Mouse (Mus musculus) neural tube, embryonic 13.5 days (tissue): ENCODE results near the gene Ptbp3. TPM values are rescaled to one million over a fixed set of nuclear protein-coding genes. Genes with fewer than 3 reads are reported as not detected.

Experiments used
- ATAC-seq: fragments of 200-750 bp; cut with Nextera tagmentation; 2 replicates; pipeline ENCODE4 v1.8.0; 2017; ENCODE audit warnings: low read depth, mild to moderate bottlenecking, moderate TSS enrichment, moderate library complexity
- H3K27ac ChIP-seq: fragments of 300-500 bp; sonication (generic); replicated peaks from 2 replicates; pipeline ENCODE4 v1.5.1; 2015; ENCODE audit warnings: moderate library complexity, mild to moderate bottlenecking, inconsistent platforms
- H3K27me3 ChIP-seq: fragments of 300-500 bp; sonication (generic); 2 replicates; pipeline ENCODE4 v1.6.1; 2015; ENCODE audit warnings: mild to moderate bottlenecking, inconsistent platforms
- H3K36me3 ChIP-seq: fragments of 300-500 bp; sonication (generic); 2 replicates; pipeline ENCODE4 v1.6.1; 2015; ENCODE audit warnings: mild to moderate bottlenecking, inconsistent platforms
- H3K4me1 ChIP-seq: fragments of 300-500 bp; sonication (generic); replicated peaks from 2 replicates; pipeline ENCODE4 v1.6.1; 2015; ENCODE audit warnings: inconsistent platforms
- H3K4me2 ChIP-seq: fragments of 300-500 bp; sonication (generic); 2 replicates; pipeline ENCODE4 v1.6.1; 2015; ENCODE audit warnings: inconsistent platforms, mild to moderate bottlenecking, moderate library complexity
- H3K4me3 ChIP-seq: fragments of 300-500 bp; sonication (generic); 2 replicates; pipeline ENCODE4 v1.5.1; 2015; ENCODE audit warnings: mild to moderate bottlenecking, inconsistent platforms
- H3K9ac ChIP-seq: fragments of 300-500 bp; sonication (generic); 2 replicates; pipeline ENCODE4 v1.6.1; 2015; ENCODE audit warnings: moderate library complexity, mild to moderate bottlenecking, inconsistent platforms
- H3K9me3 ChIP-seq: fragments of 300-500 bp; sonication (generic); 2 replicates; pipeline ENCODE4 v1.6.1; 2016; ENCODE audit warnings: inconsistent platforms
- WGBS: fragments of 180-500 bp; shearing (Covaris S2); methylation state at CpG from one replicate; pipeline ENCODE4 v1.1.7; 2015; 5-methylcytosine and 5-hydroxymethylcytosine counted together
- polyA plus RNA-seq: library from polyadenylated mRNA; unstranded; fragments of >200 nt; fragmentation: Nextera tagmentation; extraction: Ambion mirVana; gene quantifications from 2 replicates; pipeline ENCODE4 v1.2.1, GENCODE M21; 2015

Ptbp3 gene
- polyA plus RNA-seq, 1 experiment from 2014 or later = 25.0 TPM

DNA sequence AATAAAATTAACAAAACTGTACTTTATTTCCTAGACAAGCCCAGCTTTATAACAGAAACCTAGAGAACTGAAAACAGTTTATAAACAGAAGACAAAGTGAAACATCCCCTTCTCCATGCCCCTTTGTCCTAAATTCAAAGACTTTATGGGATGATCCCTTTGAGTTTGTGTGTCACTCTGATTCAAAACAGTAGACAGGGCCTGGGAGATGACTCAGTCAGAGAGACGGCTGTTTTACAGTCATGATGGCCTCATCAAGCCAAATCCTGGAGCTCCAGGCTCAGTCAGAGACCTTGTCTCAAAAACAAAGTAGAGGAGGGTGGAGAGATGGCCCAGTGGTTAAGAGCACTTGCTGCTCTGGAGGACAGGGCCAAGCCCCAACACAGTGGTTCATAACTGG is 2.7 kb upstream of the Ptbp3 start:
- no peak for ATAC-seq
- no peaks in the 10 kb centered on the region for H3K9me3 ChIP-seq
- H3K4me3 ChIP-seq = no peak overlapping the region
- H3K36me3 ChIP-seq = no peaks in the 10 kb centered on the region
- H3K27ac ChIP-seq = no peak overlapping the region
- no peaks in the 10 kb centered on the region for H3K27me3 ChIP-seq
- WGBS = 60% methylated on average over 1 of the region's 1 CpGs
- peaks cover 17% of the 10 kb centered on the region for H3K4me1 ChIP-seq
- no peak overlapping the region for H3K4me2 ChIP-seq
- H3K9ac ChIP-seq = no peak overlapping the region

DNA sequence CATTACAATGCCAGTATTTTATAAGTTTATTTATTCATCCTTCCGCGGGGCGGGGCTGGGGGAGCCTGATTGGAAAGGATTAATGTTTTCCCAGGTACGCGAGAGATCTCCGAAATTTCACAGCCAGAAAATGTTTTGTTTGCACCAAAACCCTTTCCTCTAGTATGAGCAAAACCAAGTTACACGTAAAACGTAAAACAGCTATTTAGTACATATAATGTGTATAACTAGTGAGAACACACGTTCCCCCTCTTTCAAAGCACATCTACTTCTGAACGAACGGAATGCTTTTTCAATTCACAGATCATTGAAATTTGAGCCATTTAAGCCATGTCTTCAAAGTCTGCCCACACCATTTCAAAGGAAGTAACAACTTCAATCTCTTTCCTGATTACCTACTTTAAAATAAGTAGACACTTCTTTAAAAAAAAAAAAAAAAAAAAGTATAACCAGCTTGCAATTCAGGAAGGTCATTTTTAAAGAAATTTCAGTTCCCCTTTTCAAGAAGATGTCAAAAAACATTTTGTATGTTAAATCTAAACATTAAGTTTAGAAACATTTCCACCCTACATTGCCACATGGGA is 905 bp upstream of the Ptbp3 start:
- Histone ChIP-seq H3K4me1 (peaks cover 24% of the 10 kb centered on the region), H3K4me3 (peak overlapping the region; percentile 92), H3K27ac (no peak overlapping the region), H3K4me2 (peak overlapping the region; percentile 78), H3K27me3 (no peaks in the 10 kb centered on the region), H3K36me3 (no peaks in the 10 kb centered on the region), H3K9ac (peak overlapping the region; percentile 81), H3K9me3 (no peaks in the 10 kb centered on the region)
- WGBS = 16% methylated on average over 11 of the region's 11 CpGs
- no peak for ATAC-seq

DNA sequence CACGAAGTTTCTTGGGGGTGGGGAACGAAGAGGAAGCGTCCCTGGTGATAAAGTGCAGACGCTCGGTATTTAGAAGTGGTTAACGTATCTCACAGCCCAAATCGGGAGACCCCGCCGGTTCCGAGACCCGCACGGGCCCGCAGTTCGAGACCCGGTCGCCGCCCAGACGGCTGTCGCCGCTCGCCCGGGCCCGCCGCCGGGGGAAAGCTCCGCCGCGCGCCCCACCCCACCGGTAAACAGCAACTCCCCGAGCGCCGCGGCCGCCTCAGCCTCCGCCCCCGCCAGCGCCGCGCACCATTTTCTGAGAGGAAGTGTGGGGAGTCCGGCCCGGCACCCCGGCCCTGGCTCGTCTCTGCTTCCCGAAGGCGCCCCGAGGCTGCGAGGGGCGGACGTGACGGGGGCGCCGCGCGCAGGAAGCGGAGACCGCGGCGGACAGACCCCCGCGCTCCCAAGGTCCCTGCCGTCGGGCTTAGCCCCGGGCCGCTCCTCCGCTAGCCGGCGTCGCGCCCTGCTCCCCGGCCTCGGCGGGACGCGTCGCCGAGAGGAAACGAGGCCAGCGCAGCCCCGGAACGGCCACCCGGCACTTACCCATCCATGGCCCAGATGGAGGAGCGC is 497 bp downstream of the Ptbp3 start:
- Histone ChIP-seq H3K27me3 (no peaks in the 10 kb centered on the region), H3K4me1 (peaks cover 24% of the 10 kb centered on the region), H3K4me2 (peak overlapping the region; percentile 78), H3K36me3 (no peaks in the 10 kb centered on the region), H3K4me3 (peak overlapping the region; percentile 92), H3K9me3 (no peaks in the 10 kb centered on the region), H3K9ac (peak overlapping the region; percentile 93), H3K27ac (peak overlapping the region; percentile 95)
- peak; percentile 86 for ATAC-seq
- WGBS = under 1% methylated on average over 78 of the region's 83 CpGs

DNA sequence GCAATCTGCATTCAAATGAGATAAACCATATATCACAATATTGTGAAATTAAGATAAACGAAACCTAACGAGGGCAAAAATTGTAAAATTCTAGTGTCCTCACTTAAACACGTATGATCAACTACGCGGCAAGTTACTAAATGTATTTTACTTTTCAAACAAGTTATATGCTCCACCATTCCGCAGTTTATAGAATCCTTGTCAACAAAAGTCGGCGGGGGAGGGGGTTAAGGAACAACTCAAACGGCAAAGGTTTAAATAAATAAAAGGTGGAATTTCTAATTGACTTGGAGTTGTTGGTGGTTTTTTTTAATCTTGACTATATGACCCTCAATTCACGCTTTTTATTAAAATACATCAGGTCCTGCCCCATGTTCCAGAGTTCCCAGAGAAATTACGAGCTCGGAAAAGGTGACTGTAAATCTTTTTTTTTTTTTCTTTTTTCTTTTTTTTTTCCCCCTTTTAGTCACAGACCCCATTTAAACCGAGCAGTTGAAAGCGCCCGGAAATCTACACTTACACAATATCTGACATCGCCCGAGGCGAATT is 1.1 kb downstream of the Ptbp3 start:
- peak overlapping the region; percentile 95 for H3K27ac ChIP-seq
- no peak; the same call in 1 of the 2 replicates for ATAC-seq
- no peaks in the 10 kb centered on the region for H3K9me3 ChIP-seq
- peak overlapping the region; percentile 78 for H3K4me2 ChIP-seq
- peaks cover 24% of the 10 kb centered on the region for H3K4me1 ChIP-seq
- peak overlapping the region; percentile 93 for H3K9ac ChIP-seq
- 5% methylated on average over 18 of the region's 18 CpGs for WGBS
- H3K36me3 ChIP-seq = no peaks in the 10 kb centered on the region
- no peaks in the 10 kb centered on the region for H3K27me3 ChIP-seq
- H3K4me3 ChIP-seq = peak overlapping the region; percentile 92

DNA sequence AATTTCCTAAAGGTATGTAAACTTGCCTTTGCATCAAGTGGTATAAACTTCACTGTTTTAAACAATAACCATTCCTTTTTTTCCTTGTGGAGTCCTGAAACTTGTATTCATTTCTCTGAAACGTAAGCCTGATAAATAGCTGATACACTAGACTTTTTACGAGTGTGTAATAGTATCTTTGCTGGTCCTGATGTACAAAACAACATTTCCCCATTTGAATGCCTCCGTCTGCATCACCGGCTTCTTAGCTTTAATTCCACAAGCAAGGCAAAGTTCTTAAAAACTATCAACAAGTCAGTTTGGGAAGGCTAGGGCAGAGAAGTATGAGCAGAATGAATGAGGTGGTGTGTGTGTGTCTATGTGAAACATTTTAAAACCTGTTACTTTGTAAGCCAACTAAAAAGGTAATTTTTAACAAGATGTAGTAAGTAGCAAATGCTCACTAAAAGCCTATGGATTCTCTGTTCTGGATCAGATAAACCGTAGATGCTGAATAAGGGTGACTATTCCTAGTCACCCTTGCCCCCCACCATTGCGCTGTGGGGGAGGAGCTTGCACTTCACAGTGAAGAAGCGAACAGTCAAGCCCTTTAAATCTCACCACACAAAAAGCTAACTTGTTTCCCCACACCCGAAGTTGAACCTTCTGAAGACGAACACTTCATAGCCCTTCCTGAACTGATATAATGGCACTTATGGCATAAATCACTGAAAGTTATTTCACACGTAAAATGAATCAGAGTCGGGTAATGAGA is 1.9 kb downstream of the Ptbp3 start:
- Histone ChIP-seq H3K27ac (no peak overlapping the region), H3K27me3 (no peaks in the 10 kb centered on the region), H3K4me2 (peak overlapping the region; percentile 78), H3K9ac (peak overlapping the region; percentile 93), H3K4me3 (peak overlapping the region; percentile 92), H3K4me1 (peaks cover 24% of the 10 kb centered on the region), H3K36me3 (no peaks in the 10 kb centered on the region), H3K9me3 (no peaks in the 10 kb centered on the region)
- ATAC-seq = no peak
- WGBS = 22% methylated on average over 11 of the region's 11 CpGs

DNA sequence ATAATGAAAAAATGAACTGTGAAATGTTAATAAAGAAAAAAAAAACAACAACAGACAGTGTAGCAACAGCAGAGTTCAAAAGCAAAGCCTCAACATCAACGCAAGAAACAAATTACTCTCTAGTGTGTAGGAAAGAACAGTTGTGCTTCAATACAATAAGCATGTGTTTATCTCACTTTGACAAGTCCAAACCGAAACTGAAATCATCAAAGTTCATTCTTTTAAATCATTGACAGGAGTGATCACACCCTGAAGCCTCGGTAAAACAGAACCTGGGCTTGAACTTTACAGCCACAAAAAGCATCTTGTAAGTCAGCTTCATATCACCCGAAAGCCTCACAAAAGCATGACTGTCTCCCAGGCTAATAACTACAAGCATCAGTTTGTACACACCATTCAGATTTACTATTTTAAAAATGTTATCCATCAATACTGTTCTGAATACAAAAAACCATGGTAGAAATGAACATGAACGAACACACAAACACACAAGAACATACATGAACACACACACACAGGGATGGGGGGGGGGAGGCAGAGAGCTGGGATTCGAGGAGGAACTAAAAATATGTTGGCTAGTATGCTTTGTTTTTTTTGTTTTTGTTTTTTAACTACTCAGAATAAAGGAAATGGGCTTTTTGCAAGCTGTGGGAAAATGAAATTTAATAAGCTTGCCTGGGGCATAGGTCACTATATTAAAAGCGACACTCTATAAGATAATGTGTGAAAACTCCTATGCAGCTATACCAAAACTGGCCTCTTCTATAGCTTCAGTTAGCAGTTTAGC is 2.7 kb downstream of the Ptbp3 start:
- no peak overlapping the region for H3K4me3 ChIP-seq
- WGBS = 61% methylated on average over 7 of the region's 7 CpGs

DNA sequence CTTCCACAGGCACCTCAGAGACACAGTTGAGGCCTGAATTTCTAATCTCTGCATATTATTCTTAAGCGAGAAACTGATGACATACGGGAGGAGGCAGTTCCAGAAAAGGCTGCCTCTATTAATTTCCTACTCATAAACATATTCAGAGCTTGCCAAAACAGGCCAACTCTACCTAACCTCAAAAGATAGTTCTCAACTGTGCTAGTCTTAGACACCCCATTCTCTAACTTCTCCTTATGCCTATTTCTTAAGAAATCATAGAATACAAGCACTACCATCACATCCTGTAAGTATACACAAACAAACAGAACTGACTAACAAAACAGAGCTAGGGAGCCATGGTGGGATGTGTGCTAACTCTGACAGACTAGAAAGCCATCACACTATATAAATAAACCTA is 4.5 kb downstream of the Ptbp3 start:
- Histone ChIP-seq H3K27ac (no peak overlapping the region), H3K9ac (no peak overlapping the region), H3K4me2 (no peak overlapping the region), H3K27me3 (no peaks in the 10 kb centered on the region), H3K9me3 (no peaks in the 10 kb centered on the region), H3K4me3 (no peak overlapping the region), H3K4me1 (peaks cover 22% of the 10 kb centered on the region), H3K36me3 (no peaks in the 10 kb centered on the region)
- WGBS = 75% methylated on average over 2 of the region's 2 CpGs
- no peak for ATAC-seq

More for the DNA sequence above, 2.7 kb downstream of the Ptbp3 start:
- Histone ChIP-seq H3K9me3 (no peaks in the 10 kb centered on the region), H3K4me1 (peaks cover 24% of the 10 kb centered on the region), H3K36me3 (no peaks in the 10 kb centered on the region), H3K27me3 (no peaks in the 10 kb centered on the region), H3K27ac (no peak overlapping the region), H3K9ac (no peak overlapping the region), H3K4me2 (peak overlapping the region; percentile 78)
- no peak for ATAC-seq

DNA sequence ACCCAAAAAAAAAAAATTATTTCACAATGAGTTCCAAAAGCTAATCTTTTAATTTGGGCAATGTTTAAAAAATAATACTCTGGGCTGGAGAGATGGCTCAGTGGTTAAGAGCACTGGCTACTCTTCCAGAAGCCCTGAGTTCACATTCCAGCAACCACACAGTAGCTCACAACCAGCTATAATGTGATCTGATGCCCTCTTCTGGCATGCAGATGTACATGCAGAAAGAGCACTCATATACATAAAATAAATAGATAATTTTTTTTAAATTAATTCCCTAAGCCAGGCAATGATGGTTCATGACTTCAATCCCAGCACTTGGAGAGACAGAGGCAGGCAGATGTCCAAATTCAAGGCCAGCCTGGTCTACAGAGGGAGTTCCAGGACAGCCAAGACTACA is 6.2 kb downstream of the Ptbp3 start:
- ATAC-seq = no peak

DNA sequence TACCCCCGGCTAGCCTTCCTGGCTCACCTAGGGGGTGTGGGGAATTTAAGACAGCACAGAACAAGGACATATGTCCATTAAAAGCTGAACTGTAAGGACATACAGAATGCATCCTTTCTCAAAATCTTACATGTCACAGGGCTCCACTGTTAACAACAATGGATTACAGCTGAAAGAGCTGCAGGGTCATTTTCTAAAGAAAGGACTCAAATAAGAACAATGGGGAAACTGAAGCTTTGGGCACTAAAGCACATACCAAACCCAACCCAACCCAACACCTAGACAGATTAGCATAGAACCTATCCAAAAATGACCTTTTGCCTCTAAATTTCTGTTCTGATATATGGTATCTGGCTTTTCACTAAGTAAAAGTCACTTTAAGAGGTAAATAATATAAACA is 12.9 kb downstream of the Ptbp3 start:
- Histone ChIP-seq H3K4me1 (peaks cover 5% of the 10 kb centered on the region), H3K4me3 (no peak overlapping the region), H3K4me2 (no peak overlapping the region), H3K27me3 (no peaks in the 10 kb centered on the region), H3K27ac (no peak overlapping the region), H3K9ac (no peak overlapping the region), H3K9me3 (no peaks in the 10 kb centered on the region), H3K36me3 (no peaks in the 10 kb centered on the region)
- 95% methylated on average over 1 of the region's 1 CpGs for WGBS
- ATAC-seq = no peak

More for the DNA sequence above, 6.2 kb downstream of the Ptbp3 start:
- Histone ChIP-seq H3K9me3 (no peaks in the 10 kb centered on the region), H3K27me3 (no peaks in the 10 kb centered on the region), H3K4me2 (no peak overlapping the region), H3K27ac (no peak overlapping the region), H3K4me3 (no peak overlapping the region), H3K36me3 (no peaks in the 10 kb centered on the region), H3K9ac (no peak overlapping the region), H3K4me1 (peaks cover 19% of the 10 kb centered on the region)

DNA sequence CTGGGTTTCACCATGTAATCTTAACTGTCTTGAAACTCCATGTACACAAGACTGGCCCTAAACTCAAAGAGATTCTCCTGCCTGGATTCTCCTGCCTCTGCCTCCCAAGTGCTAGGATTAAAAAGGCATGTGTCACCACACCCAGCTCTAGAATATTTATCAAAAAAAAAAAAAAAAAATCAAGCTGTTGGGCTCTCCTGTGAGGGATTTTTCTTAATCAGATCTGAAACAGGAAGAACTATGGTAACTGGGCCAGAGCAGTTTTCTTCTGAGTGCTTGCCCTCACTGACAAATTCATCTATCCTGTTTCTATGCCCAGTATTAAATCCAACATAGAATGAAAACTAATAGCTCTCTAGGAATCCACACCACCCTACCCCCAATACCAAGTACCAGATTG is 13.5 kb downstream of the Ptbp3 start:
- no peaks in the 10 kb centered on the region for H3K9me3 ChIP-seq

DNA sequence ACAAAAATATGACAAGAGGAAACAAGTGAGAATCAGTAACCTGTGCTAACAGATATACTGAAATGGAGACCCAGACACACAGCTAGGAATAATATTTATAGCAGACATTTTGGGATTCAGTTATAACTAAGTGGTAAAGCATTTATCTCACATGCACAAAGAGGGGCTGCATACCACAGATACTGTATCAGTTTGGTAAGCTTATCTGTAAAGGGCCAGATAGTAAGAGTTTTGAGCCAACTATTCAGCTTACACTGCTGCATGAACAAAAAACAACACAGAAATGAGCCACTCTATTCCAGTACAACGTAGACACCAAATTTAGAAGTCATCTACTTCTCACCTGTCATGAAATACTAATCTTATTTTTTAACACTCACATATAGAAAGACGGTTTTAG is 15.9 kb downstream of the Ptbp3 start:
- Histone ChIP-seq H3K4me3 (no peak overlapping the region), H3K9me3 (no peaks in the 10 kb centered on the region), H3K4me1 (peaks cover 11% of the 10 kb centered on the region), H3K27me3 (no peaks in the 10 kb centered on the region), H3K9ac (no peak overlapping the region), H3K4me2 (no peak overlapping the region), H3K36me3 (no peaks in the 10 kb centered on the region), H3K27ac (no peak overlapping the region)
- 92% methylated on average over 2 of the region's 2 CpGs for WGBS
- ATAC-seq = no peak

More for the DNA sequence above, 13.5 kb downstream of the Ptbp3 start:
- Histone ChIP-seq H3K36me3 (no peaks in the 10 kb centered on the region), H3K27ac (no peak overlapping the region), H3K27me3 (no peaks in the 10 kb centered on the region), H3K4me2 (no peak overlapping the region), H3K9ac (no peak overlapping the region), H3K4me3 (no peak overlapping the region), H3K4me1 (peaks cover 8% of the 10 kb centered on the region)
- no peak for ATAC-seq

DNA sequence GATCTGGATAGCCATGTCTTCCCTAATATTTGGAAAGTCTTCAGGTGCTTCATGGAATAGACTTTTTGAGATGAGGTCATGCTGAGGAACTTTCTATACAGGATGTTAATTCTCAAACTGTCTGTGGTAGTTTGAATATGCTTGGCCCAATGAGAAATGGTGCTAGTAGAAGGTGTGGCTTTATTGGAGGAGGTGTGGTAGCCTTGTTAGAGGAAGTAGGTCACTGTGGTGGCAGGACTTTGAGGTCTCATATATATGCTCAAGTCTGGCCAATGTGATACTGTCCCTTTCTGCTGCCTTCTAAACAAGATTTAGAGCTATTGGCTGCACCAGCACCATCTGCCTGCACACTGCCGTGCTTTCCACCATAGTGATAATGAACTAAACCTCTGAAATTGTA is 18.0 kb downstream of the Ptbp3 start:
- Histone ChIP-seq H3K4me2 (no peak overlapping the region), H3K27ac (no peak overlapping the region), H3K9ac (no peak overlapping the region), H3K9me3 (no peaks in the 10 kb centered on the region), H3K36me3 (no peaks in the 10 kb centered on the region), H3K4me3 (no peak overlapping the region), H3K4me1 (peaks cover 12% of the 10 kb centered on the region), H3K27me3 (no peaks in the 10 kb centered on the region)
- ATAC-seq = no peak
- 8% methylated on average over 1 of the region's 1 CpGs for WGBS
